In genomic region chr17:45556107-45556489, GRCm38 (mm10) we compare ENCODE assay signal across 9 mouse cellular contexts. TPM values are rescaled to one million over a fixed set of nuclear protein-coding genes. Genes with fewer than 3 reads are reported as not detected.
DNase-seq lines count a peak whose midpoint lies in the region; ATAC-seq and TF ChIP-seq lines count a peak whose summit lies in the region.
"Had no signal": no experiment of that assay in that cellular context is flagged by ENCODE, and none has a peak within 500 bp of the region (broad histone marks: within the 10 kb centered on the region; RNA-seq: fewer than 3 reads in every experiment).

No protein-coding gene starts in this region.

- H3K4me2 ChIP-seq in liver, embryonic 12.5 days, result peak overlapping the region; percentile 84
- peak overlapping the region; percentile 73 for H3K4me2 ChIP-seq in stomach, postnatal 0 days (replicated peaks; ENCODE audit: low read depth)

- peaks cover 5% of the 10 kb centered on the region; the same call in 1 of the 2 replicates for H3K36me3 ChIP-seq in liver, embryonic 12.5 days
- no peaks in the 10 kb centered on the region for H3K36me3 ChIP-seq in stomach, postnatal 0 days (ENCODE audit: control insufficient read depth, insufficient read depth, low read length)

- no peak for TF ChIP-seq CTCF in stomach, postnatal 0 days (IDR thresholded peaks at IDR 0.05; ENCODE audit: low read depth)

- peak; percentile 57 for DNase-seq in cerebellum, adult 9-11 months
- no peak for DNase-seq in cerebellum, postnatal 36 days
- DNase-seq in thymus, postnatal 0 days (ENCODE audit: low spot score), result peak; percentile 34
- DNase-seq in thymus, postnatal 10 days (ENCODE audit: low spot score in 2 of 2), result no peak
- no peak for DNase-seq in stomach, postnatal 0 days (ENCODE audit: low spot score)
- DNase-seq in layer of hippocampus, adult 11-12 months (ENCODE audit: low spot score), result no peak
- no peak for DNase-seq in left cerebral cortex, postnatal 14 days (ENCODE audit: low spot score in 2 of 2)

- peak overlapping the region; percentile 54 for H3K9ac ChIP-seq in liver, embryonic 12.5 days
- peak overlapping the region; percentile 68 for H3K9ac ChIP-seq in stomach, postnatal 0 days (ENCODE audit: low read length)

- intact Hi-C loops in left cerebral cortex, postnatal 14 days (cut with DNase I), result no loop called here

- no peaks in the 10 kb centered on the region for H3K9me3 ChIP-seq in liver, embryonic 12.5 days (replicated peaks)
- H3K9me3 ChIP-seq in stomach, postnatal 0 days (ENCODE audit: control insufficient read depth, low read length), result no peaks in the 10 kb centered on the region

- H3K4me3 ChIP-seq in liver, embryonic 12.5 days, result peak overlapping the region; percentile 58
- H3K4me3 ChIP-seq in stomach, postnatal 0 days (ENCODE audit: low read depth, low read length), result peak overlapping the region; percentile 58

- H3K27me3 ChIP-seq in liver, embryonic 12.5 days (replicated peaks), result peaks cover 59% of the 10 kb centered on the region
- no peaks in the 10 kb centered on the region for H3K27me3 ChIP-seq in stomach, postnatal 0 days (ENCODE audit: control insufficient read depth, insufficient read depth, low read length)

- TF ChIP-seq EP300 in stomach, postnatal 0 days (optimal IDR thresholded peaks at IDR 0.05), result no peak

- no peak overlapping the region for H3K27ac ChIP-seq in liver, embryonic 12.5 days
- H3K27ac ChIP-seq in stomach, postnatal 0 days (replicated peaks), result no peak overlapping the region

- peaks cover 31% of the 10 kb centered on the region for H3K4me1 ChIP-seq in liver, embryonic 12.5 days
- H3K4me1 ChIP-seq in stomach, postnatal 0 days (replicated peaks; ENCODE audit: control insufficient read depth, insufficient read depth), result peaks cover 3% of the 10 kb centered on the region; the same call in 1 of the 2 replicates

- ATAC-seq in liver, embryonic 12.5 days, result no peak
- ATAC-seq in stomach, postnatal 0 days (ENCODE audit: low FRiP score, low TSS enrichment), result no peak

- 2% methylated on average over 14 of the region's 14 CpGs for WGBS in liver, embryonic 12.5 days (ENCODE audit: insufficient replicate concordance)
- WGBS in stomach, postnatal 0 days, result 2% methylated on average over 14 of the region's 14 CpGs

RNA-seq across cellular contexts. Expression of gene Nfkbie, which starts 0.6 kb away (rescaled TPM):
- 70.4 and 80.2 TPM in 2 replicates for polyA plus RNA-seq in thymus, postnatal 0 days (2015; fragmentation: Nextera tagmentation; extraction: Ambion mirVana)
- polyA plus RNA-seq in liver, embryonic 12.5 days (2016; fragmentation: Nextera tagmentation; extraction: Ambion mirVana), result 2.0 TPM in 2 replicates
- polyA plus RNA-seq in stomach, postnatal 0 days (2015; fragmentation: Nextera tagmentation; extraction: Ambion mirVana), result 1.6 and 2.0 TPM in 2 replicates
- total RNA-seq in left cerebral cortex, postnatal 14 days (2021), result 1 to 10 TPM; 1.8 to 2.0 TPM

RNA-seq across cellular contexts. Expression of gene Tmem151b, which starts 6.6 kb away (rescaled TPM):
- 19.0 and 19.6 TPM in 2 replicates for polyA plus RNA-seq in thymus, postnatal 0 days (2015; fragmentation: Nextera tagmentation; extraction: Ambion mirVana)
- polyA plus RNA-seq in liver, embryonic 12.5 days (2016; fragmentation: Nextera tagmentation; extraction: Ambion mirVana), result 0.30 and 0.31 TPM in 2 replicates
- 0.41 and 0.63 TPM in 2 replicates for polyA plus RNA-seq in stomach, postnatal 0 days (2015; fragmentation: Nextera tagmentation; extraction: Ambion mirVana)
- 100 to 1,000 TPM; 114 to 120 TPM for total RNA-seq in left cerebral cortex, postnatal 14 days (2021)
- total RNA-seq: common myeloid progenitor, adult 5-6 weeks had no signal

RNA-seq across cellular contexts. Expression of gene Slc35b2, which starts 7.6 kb away (rescaled TPM):
- polyA plus RNA-seq in thymus, postnatal 0 days (2015; fragmentation: Nextera tagmentation; extraction: Ambion mirVana), result 95.8 and 96.9 TPM in 2 replicates
- polyA plus RNA-seq in liver, embryonic 12.5 days (2016; fragmentation: Nextera tagmentation; extraction: Ambion mirVana), result 69.1 and 72.5 TPM in 2 replicates
- polyA plus RNA-seq in stomach, postnatal 0 days (2015; fragmentation: Nextera tagmentation; extraction: Ambion mirVana), result 72.7 and 76.8 TPM in 2 replicates
- total RNA-seq in left cerebral cortex, postnatal 14 days (2021), result 10 to 100 TPM; 41.6 to 46.1 TPM

RNA-seq across cellular contexts. Expression of gene Hsp90ab1, which starts 17.0 kb away (rescaled TPM):
- polyA plus RNA-seq in thymus, postnatal 0 days (2015; fragmentation: Nextera tagmentation; extraction: Ambion mirVana), result 1,223 and 1,279 TPM in 2 replicates
- 1,007 and 1,098 TPM in 2 replicates for polyA plus RNA-seq in liver, embryonic 12.5 days (2016; fragmentation: Nextera tagmentation; extraction: Ambion mirVana)
- polyA plus RNA-seq in stomach, postnatal 0 days (2015; fragmentation: Nextera tagmentation; extraction: Ambion mirVana), result 715 and 750 TPM in 2 replicates
- total RNA-seq in left cerebral cortex, postnatal 14 days (2021), result 1,000 to 10,000 TPM; 1,454 to 1,586 TPM

RNA-seq across cellular contexts. Expression of gene Tcte1, which starts 32.9 kb away (rescaled TPM):
- polyA plus RNA-seq in thymus, postnatal 0 days (2015; fragmentation: Nextera tagmentation; extraction: Ambion mirVana), result 1.3 and 3.0 TPM in 2 replicates
- 0.08 and 0.14 TPM in 2 replicates for polyA plus RNA-seq in liver, embryonic 12.5 days (2016; fragmentation: Nextera tagmentation; extraction: Ambion mirVana)
- 0.04 and 0.13 TPM in 2 replicates for polyA plus RNA-seq in stomach, postnatal 0 days (2015; fragmentation: Nextera tagmentation; extraction: Ambion mirVana)
- 1 to 10 TPM in 1 of 2 experiments, under 1 TPM in 1; 0.68 to 1.1 TPM for total RNA-seq in left cerebral cortex, postnatal 14 days (2021)
- total RNA-seq: common myeloid progenitor, adult 5-6 weeks had no signal

Comparison
In these comparisons a context has a peak if more than half of its experiments do, and no peak if none do; other contexts are left out.
1. DNase-seq: peak in cerebellum, adult 9-11 months (single experiment) and thymus, postnatal 0 days (single experiment); none in cerebellum, postnatal 36 days (0 of 2), thymus, postnatal 10 days (0 of 2), stomach, postnatal 0 days (single experiment), layer of hippocampus, adult 11-12 months (single experiment) and left cerebral cortex, postnatal 14 days (0 of 2).
2. RNA of gene Nfkbie, which starts 0.6 kb away (polyA plus RNA-seq): 70.4 to 80.2 TPM in thymus, postnatal 0 days; 2.0 TPM in liver, embryonic 12.5 days and 1.6 to 2.0 TPM in stomach, postnatal 0 days; every median in the first group is over 10 times any median in the second.
3. RNA of gene Tmem151b, which starts 6.6 kb away (polyA plus RNA-seq): 19.0 to 19.6 TPM in thymus, postnatal 0 days; 0.41 to 0.63 TPM in stomach, postnatal 0 days and 0.30 to 0.31 TPM in liver, embryonic 12.5 days; every median in the first group is over 10 times any median in the second.